Mouse (Mus musculus): ENCODE data around the gene Plekhh3.

GRCm38 (mm10) chr11:101173631-101174388, 2.7 kb upstream of the Plekhh3 start:
- TF ChIP-seq POLR2A (IDR thresholded peaks at IDR 0.05; ENCODE audit: borderline replicate concordance, insufficient read depth, low read length) (no peak), CTCF (IDR thresholded peaks at IDR 0.05; ENCODE audit: borderline replicate concordance, insufficient read depth, low read depth, low read length) (peak; percentile 63)
